Mouse (Mus musculus) activated CD4-positive, CD25-positive, alpha-beta regulatory T cell, adult 4 months (primary cell): ENCODE measurements around the gene Slc7a8. TPM values are rescaled to one million over a fixed set of nuclear protein-coding genes. Genes with fewer than 3 reads are reported as not detected.

Source experiments
- ATAC-seq: one replicate; pipeline ENCODE4 v1.8.0; 2017
- polyA plus RNA-seq, 2 experiments: library from polyadenylated mRNA; unstranded; fragments of 100-300 nt; shearing (Covaris generic); gene quantifications; one replicate each; pipeline ENCODE4 v1.2.1; 2017

Gene Slc7a8
- not detected for polyA plus RNA-seq

DNA sequence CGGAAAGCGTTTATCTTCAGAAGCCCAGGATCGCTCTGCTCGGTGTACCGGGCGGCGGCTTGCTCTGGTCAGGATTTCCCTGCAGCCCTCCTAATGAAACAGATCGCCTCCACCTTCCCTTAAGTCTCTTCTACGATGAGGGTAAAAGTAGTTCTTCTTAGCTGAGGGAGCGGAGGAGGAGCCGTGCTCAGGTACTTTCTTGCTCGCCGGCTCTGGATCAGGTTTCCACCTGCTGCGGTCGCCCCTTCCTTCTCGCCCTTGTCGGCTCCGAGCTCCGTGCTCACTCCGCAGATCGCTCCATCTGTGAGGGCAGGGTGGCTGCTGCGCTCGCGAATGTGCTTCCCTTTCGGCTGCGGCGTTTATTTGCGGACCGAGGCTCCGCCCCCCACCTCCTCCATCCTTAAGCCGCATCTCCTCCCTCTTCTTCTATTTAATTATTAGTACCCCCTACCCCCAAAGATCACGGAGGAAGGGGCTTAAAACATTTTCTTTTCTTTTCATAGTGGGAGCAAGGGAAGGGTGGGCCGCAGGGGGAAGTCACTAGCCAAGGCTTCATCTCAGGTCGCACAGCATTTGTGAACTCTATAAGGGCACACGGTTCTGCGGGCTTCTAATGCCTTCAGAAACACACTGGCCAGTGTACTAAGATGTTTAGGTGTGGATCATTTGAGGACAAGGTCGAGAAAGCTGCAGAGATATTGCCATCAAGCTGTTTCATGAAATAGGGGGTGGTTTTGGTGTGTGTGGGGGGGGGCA is at the start of gene Slc7a8:
TSS of gene Slc7a8 (minus strand) at position 337 of the 756 bp plus-strand sequence.
- ATAC-seq, result no peak

DNA sequence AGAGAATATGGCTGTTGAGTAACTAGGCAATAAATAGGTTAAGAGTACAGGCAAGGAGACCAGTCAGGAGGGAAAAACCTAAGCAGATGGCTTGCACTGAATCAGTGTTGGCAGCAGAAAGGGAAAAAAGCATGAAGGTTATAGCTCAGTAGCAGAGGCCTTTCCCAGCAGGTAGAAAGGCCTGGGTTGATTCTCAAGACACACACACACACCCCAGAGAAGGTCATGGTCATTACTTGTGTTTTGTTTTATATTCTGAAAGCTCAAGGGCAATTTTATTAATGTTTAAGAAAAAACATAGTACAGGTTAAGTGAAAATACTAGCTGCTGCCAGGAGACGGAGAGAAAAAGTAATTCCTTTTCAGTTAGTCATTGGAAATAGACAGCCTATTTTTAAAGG is 42.0 kb upstream of the Slc7a8 start:
- no peak for ATAC-seq

DNA sequence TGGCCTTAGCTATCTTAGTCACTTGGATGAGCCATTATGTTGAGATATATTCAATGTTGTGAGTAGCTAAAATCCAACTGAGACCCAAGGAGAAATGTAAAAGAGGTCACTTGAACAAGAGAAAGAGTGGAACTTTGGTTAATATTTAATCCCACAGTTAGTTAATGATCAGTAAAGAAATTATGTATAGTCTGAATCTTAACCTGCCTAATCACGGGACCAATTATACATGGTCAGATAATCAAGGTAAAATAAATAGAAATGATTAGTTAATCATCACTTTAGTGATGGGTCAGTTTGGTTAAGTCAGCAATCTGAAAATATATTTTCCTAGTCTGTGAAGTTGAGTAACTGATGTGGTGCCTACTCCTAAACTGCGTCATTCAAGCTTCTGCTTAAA is 40.6 kb upstream of the Slc7a8 start:
- ATAC-seq, result no peak

DNA sequence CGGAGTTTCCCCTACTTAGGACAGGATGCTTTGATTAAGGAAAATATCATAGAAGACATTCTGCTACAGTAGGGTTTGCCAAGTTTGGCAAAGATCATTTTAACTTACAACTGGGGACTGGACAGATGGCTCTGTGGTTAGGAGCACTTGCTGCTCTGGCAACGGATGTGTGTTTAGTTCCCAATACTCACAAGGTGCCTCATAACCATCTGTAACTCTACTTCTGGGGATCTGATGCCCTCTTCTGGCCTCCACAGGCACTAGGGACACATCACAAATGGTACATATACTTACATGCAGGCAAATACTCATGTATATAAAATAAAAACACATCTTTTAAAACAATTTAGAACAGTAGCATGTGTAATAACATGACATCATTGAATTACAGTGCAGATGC is 36.0 kb upstream of the Slc7a8 start:
- no peak for ATAC-seq

DNA sequence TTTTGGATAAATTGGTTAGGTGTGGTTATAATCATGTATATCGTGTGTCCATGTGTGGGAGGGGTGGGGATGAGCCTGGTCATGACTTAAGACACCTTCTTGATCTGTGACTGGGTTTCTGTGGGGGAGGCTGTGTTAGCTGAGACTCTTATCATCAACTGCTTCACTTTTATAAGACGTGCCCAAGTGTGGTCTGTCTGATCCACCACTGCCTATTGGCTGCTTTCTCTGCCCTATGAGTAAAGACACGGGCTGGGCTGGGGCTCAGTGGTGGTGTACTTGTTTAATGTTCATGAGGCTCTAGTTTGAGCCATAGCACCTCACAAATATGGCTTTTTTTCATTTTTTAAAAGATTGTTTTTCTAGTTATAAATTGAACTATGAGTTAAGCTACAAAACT is 34.0 kb upstream of the Slc7a8 start:
- no peak for ATAC-seq

DNA sequence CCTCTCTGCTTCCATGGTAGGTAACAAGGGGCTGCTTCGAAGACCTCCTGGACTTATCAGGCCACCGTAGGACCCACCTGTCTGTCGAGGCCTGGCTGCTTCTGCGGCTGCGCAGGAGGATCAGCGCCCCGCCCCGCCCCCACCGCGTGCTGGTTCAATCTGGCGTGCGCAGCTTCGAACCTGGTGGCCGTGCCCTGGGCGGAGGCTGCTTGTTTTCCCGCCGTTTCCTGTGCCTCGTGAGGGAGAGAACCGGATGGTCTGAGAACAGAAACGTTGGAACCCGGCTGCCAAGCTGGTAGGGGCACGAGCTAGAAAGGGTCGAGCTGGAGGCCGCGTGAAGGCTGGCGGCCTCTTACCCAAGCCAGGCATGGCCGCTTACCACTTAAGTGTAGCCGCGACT is 32.2 kb upstream of the Slc7a8 start, which contains the start of gene Rnf212b:
TSS of gene Rnf212b (plus strand) at position 151 of the 400 bp plus-strand sequence.
- ATAC-seq, result no peak

DNA sequence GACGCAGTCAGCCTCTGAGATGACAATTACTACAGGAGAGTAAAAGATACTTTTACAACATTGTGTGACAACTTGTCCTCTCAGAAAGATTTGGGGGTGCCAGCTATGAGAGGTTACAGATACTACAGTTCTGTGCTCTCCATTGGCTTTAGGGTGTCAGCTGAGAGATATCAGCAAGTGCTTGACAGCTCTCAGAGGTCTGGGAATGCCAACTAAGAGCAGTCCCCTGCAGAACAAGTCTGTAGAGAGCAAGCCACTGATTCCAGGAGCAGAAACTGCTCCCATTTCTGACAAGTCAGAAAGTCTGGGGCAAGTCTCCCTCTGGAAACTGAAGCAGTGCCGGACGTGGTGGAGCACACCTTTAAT is 27.9 kb upstream of the Slc7a8 start:
- ATAC-seq, result no peak

DNA sequence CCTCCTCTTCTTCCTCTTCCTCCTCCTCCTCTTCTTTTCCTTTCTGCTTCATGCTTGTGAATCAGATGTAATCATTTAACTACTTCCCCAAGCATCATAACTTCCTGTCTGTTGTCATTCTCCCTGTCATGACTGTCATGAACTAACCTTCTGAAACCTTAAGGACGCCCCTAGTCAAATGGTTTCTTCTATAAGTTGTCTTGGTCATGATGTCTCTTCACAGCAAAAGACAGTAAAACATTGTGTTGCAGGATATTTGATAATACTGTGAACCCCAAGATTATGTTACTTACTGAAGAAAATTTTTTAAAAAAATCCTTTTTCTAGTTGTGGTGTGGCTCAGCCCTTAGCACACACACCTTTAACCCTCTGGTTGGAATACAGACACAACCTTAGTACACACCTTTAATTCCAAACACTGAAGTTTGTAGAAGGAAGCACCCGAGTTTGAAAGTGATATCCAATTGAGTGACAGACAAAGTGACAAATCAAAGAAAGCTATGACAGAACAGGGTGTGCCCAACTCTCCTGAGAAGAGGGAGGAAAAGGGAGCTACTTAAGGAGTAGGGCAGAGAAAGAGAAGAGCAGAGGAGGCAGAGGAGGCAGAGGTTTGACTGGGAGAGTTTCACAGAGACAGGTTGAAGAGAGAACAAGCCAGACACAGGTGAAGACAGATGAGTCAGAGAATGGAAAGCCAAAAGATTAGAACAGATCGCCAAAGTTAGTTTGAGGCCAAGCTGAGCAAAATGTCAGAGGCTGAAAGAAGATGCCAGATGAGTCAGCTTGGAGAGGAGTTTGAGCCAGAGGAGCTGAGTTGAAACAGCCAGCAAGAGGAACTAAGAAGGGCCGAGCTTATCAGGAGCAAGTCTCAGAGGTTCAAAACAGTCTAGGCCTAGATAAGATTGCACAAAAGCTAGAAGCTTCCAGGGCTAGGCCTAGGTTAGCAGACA is 27.2 kb upstream of the Slc7a8 start:
- no peak for ATAC-seq

DNA sequence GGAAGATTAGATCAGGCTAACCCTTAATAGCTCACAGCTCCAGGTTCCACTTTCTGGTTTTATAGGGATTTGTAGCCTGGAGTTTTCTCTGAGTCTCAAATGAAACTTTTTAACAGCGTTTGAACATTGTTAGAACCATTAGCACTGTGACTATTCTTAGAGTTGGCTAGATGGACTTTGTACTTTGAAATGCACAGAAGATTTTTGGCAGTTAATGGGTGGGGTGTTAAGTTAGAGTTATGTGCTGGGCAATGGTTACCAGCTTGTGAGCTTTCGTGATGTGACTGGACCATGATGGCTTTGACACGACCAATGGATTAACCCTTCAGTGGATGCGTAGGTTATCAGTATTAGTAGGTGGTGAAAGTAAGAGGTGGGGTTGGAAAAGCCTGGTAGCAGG is 24.4 kb upstream of the Slc7a8 start:
- ATAC-seq, result no peak

DNA sequence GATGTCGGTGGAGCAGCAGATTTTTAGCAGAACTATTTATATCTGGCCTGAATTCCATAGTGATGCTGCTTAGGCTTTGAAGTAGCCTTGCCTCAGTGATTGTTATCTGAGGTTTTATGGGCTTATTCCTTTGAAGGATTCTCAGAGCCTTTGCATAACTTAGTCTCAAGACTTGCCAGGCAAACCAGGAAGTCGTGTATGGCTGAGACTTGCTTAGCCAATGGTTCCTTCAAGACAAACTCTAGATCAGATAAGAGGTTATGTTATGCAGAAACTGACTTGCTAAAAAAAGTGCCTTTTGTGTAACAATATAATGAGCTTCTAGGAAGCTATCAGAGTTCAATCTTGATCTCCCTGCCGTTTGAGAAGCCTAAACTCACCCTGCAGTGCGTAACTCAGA is 20.7 kb upstream of the Slc7a8 start:
- no peak for ATAC-seq

DNA sequence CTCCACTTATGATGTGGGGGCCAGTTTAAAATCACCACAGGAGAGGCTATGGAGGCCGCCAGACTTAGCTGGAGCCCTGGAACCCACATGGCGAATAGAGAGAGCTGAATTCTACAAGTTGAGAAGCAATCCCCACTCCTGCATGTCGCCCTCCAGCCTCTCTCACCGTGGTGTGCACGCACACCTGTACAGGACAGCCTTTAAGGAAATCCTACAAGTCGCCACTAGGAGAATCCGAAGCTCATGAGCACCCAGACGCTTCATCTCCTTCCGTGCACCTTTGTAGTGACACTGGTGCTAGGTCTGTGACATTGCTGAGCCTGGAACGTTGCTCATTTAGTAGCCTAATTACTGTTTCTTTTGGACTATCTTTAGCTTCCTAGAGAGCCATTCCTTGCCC is 17.9 kb upstream of the Slc7a8 start:
- ATAC-seq, result no peak

DNA sequence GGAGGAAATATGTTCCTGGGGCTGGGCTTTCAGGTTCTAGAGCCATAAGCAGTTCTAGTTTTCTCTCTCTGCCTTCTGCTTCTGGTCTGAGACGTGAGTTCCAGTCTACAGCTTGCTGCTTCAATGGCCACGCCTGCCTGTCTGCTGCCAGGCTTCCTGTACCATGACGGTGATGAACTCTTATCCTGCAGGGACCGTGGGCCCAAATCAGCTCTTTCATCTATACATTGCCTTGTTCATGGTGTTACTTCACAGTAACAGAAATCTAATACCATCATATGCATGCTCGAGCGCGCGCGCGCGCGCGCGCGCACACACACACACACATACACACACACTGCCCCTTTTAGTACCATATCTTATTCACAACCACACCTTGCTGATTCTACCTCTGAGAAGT is 15.0 kb upstream of the Slc7a8 start:
- no peak for ATAC-seq

DNA sequence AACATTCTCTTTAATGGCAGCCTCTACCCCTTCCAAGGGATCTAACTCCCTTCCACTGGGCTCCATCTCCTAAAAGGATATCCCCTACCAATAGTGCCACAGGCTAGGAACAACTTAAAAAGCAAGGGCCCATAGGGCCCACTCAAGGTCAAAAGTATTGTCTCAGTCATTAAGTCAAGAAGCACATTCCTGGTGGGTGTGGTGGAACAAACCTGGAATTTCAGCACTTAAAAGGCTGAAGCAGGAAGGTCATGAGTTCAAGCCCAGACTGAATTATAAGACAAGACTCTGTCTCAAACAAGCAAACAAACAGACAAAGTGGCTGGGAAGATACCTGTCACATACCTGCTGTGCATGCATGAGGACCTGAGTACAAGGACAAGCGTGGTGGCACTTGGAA is 14.2 kb upstream of the Slc7a8 start:
- no peak for ATAC-seq

DNA sequence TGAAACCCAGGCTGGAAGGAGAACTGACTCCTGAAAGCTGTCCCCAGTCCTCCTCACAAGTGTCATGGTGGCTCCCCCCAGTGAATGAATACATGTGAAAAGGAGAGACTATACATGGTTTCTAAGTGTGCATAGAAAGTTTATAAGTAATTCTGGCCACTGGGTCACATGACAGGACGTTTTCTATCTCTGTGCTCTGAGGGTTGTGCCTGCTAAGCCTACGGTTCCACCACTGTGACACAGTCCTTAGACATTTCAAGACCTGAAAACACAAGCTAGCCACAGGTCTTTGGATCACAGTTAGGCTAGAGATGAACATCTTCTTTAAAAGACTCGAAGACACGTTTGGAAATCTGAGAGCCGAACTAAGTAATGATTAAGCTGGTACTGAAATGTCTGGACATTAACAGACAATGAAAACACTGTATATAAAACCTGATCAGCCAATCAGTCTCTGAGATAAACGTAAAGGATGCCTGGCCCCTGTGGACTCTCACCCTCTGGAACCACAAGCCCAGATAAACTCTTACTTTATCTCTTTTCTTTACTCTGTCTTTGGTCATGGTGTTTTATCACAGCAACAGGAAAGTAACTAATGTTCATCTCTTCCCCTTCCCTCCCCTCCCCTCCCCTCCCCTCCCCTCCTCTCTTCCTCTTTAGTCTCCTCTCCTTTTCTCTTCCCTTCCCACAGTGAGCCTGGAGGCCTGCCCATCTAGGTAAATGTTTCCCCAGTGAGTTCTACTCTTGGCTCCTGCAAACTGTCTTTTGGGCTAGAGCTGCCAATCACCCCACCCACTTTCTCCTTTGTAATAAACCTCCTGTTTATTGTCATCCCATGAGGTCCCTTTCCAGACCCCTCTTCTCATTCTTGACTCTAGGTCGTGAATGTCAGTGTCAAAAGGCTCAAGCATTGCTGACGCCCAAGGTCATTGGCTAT is 12.4 kb upstream of the Slc7a8 start:
- no peak for ATAC-seq

DNA sequence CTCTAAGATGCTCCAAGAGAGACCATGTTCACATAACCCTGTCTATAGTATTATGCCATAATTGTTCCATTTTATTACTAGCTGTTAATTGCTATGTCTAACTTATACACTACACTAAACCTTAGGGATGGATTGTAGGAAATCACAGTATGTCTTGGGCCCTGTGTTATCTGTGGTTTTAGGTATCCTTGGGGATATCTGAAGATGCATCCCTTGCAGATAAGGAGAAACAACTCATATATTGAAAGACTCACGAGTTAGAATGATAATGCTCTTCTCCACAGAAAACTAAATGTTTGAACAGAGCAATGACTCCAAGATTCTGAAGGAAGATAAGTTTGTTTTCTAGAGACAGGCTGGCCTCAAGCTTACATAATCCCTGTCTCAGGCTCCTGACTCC is 11.6 kb upstream of the Slc7a8 start:
- ATAC-seq, result no peak

DNA sequence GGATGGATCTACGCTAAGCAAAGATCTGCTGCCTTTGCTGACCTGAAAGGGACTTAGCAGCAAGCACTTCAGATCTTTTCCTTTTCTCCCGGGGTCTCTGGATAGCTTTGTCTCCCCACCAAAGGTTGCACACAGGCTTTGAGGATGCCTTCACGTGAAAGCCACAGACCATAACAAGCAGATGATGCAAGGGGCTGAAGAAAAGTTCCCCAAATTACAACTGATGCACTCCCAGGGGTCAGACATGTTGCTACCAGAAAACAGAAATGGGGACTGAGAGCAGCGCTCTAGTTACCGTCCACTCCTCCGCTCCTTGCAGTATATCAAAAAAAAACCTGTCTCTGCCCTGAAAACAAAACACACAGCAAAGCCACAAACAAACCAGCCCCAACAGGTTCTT is 10.4 kb upstream of the Slc7a8 start:
- ATAC-seq, result no peak

DNA sequence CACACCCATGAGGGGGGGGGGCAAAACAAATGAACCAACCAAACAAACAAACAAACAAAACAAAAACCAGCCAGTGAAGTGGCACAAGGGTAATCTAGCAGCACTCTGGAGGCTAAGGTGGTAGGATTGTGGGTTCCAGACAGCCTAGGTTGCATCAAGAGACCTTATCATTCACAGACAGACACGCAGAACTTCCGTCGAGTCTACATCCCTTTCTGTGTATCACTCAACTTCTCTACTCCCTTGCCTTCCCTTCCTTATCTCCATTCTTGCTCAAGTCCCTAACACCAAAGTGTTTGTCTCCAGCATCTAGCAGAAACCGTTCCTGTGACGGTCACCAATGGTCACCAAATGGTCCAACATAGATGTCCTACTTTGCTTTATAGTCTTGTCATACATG is 6.5 kb upstream of the Slc7a8 start:
- ATAC-seq, result no peak

DNA sequence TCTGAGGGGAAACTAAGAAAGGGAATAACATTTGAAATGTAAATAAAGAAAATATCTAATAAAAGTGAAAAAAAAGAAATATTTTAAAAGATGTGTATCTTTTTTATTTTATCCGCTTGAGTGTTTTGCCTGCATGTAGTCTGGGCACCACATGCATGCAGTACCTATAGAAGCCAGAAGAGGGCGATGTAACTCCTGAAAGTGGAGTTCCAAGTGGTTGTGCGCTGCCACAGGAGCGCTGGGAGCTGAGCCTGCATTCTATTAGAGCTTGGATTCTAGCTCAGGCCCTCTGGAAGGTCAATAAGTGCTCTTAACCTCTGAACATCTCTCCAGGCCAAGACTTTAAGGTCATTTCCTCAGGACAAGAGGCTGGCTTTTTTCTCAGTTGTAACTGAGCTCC is 5.5 kb upstream of the Slc7a8 start:
- ATAC-seq, result no peak

DNA sequence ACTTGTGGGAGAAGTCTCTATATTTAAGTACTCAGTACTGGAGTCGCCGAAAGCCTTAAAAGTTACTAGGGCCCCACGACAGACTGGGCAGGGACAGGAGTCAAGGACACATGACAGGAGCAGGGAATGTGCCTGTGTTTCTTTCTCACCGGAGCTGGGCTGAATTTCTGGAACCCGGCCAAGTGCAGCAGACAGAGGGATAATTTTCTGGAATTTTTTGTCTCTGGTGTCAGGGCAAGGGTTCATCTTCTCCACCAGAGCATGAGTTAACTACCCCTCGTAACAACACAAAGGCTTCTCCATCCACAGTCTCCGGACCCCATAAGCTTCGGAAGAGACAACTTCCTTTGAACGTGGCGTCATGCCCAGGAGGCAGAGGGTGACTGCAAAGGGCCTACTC is 4.7 kb upstream of the Slc7a8 start:
- ATAC-seq, result no peak

DNA sequence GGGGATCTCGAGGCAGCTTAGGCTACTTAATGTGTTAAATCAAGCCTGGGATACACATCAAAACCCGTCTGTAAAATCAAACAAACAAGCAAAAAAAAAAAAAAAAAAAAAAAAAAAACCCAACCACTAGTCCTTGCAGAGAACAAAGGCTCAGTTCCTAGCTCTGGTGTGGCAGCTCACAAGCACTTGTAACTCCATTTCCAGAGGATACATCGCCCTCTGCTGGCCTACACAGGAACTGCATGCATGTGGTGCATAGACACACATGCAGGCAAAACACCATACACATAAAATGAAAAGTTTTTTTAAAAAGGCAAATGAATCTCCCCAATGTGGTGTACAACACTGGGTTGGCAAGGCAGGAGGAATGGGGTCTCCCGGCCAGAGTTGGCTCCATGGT is 4.2 kb upstream of the Slc7a8 start:
- ATAC-seq, result no peak

DNA sequence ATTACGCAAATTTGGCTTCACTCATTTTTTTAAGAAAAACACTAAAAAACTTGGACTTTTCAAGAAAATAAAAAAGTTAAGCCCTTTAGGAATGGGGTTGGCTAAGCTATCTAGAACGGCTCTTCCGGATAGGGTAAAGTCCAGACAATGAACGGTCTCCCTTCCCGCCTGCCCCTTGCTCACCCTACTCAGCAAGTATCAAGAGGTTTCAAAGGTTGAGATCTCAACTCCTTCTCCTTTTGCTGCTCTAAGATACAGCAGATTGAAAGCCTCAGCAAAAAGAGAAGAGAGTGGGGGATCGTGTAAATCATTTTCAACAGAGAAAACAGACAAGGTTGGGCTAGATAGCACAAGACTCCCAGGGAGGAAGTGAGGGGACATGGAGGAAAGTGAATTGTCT is 1.2 kb upstream of the Slc7a8 start:
- ATAC-seq, result no peak

DNA sequence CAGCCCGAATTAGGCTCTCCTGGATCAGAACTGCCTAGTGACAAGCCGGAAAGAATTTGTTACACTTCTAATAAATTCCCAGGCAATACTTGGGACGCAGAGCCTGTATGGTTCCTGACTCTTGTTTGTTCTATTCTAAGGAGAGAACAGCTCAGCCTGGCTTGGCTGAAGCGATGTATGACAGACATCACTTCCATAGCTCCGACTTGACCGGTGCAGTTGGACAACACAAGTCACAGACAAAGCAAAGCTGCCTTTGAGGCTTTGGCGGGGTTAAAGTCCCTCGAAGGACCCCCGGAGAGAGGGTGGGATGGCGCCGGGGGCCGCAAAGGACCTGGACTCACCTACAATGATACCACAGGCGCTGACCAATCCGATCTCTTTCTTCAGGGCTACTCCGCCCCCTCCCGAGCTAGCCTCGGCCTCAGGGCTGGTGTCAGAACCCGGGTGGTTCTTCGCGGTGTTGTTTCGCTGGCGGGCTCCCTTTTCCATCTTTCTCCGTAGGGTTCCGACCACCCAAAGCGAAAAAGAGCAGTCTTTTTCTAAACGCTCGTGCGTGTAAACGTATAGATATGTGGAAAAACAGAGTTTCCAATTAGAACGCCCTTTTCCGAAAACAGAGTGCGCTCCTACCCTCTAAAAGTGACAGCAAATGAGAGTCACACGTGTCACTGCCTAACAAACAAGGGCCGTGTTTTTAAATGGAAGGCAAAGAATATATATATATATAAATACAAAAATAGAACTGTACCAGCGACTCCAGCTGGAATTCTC is 723 bp downstream of the Slc7a8 start:
- no peak for ATAC-seq
